Mouse (Mus musculus) hindbrain, embryonic 13.5 days (tissue): Measurements from ENCODE around the gene Cldn10. TPM values are rescaled to one million over a fixed set of nuclear protein-coding genes. Genes with fewer than 3 reads are reported as not detected.

ENCODE experiments used
- ATAC-seq: fragments of 200-750 bp; cut with Nextera tagmentation; 2 replicates; pipeline ENCODE4 v1.8.0; 2017; ENCODE audit warnings: moderate TSS enrichment; ENCODE audit not compliant: low FRiP score
- H3K27ac ChIP-seq: fragments of 300-500 bp; sonication (generic); 2 replicates; pipeline ENCODE4 v1.5.1; 2015; ENCODE audit warnings: inconsistent platforms, mild to moderate bottlenecking, moderate library complexity
- H3K27me3 ChIP-seq: fragments of 300-500 bp; sonication (generic); 2 replicates; pipeline ENCODE4 v1.6.1; 2015; ENCODE audit warnings: mild to moderate bottlenecking, inconsistent platforms
- H3K36me3 ChIP-seq: fragments of 300-500 bp; sonication (generic); 2 replicates; pipeline ENCODE4 v1.6.1; 2015; ENCODE audit warnings: mild to moderate bottlenecking, inconsistent platforms
- H3K4me1 ChIP-seq: fragments of 300-500 bp; sonication (generic); replicated peaks from 2 replicates; pipeline ENCODE4 v1.6.1; 2015; ENCODE audit warnings: inconsistent platforms
- H3K4me2 ChIP-seq: fragments of 300-500 bp; sonication (generic); 2 replicates; pipeline ENCODE4 v1.6.1; 2015; ENCODE audit warnings: inconsistent platforms, mild to moderate bottlenecking, moderate library complexity
- H3K4me3 ChIP-seq: fragments of 300-500 bp; sonication (generic); 2 replicates; pipeline ENCODE4 v1.5.1; 2015; ENCODE audit warnings: mild to moderate bottlenecking, inconsistent platforms
- H3K9ac ChIP-seq: fragments of 300-500 bp; sonication (generic); 2 replicates; pipeline ENCODE4 v1.6.1; 2015; ENCODE audit warnings: mild to moderate bottlenecking, inconsistent platforms
- H3K9me3 ChIP-seq: fragments of 300-500 bp; sonication (generic); 2 replicates; pipeline ENCODE4 v1.6.1; 2016; ENCODE audit warnings: inconsistent platforms
- WGBS: fragments of 180-500 bp; shearing (Covaris S2); methylation state at CpG from one replicate; pipeline ENCODE4 v1.1.7; 2015; 5-methylcytosine and 5-hydroxymethylcytosine counted together
- polyA plus RNA-seq: library from polyadenylated mRNA; unstranded; fragments of >200 nt; fragmentation: Nextera tagmentation; extraction: Ambion mirVana; gene quantifications from 2 replicates; pipeline ENCODE4 v1.2.1, GENCODE M21; 2015

Cldn10 gene
- polyA plus RNA-seq, 1 experiment from 2014 or later, result 1.5 TPM

DNA sequence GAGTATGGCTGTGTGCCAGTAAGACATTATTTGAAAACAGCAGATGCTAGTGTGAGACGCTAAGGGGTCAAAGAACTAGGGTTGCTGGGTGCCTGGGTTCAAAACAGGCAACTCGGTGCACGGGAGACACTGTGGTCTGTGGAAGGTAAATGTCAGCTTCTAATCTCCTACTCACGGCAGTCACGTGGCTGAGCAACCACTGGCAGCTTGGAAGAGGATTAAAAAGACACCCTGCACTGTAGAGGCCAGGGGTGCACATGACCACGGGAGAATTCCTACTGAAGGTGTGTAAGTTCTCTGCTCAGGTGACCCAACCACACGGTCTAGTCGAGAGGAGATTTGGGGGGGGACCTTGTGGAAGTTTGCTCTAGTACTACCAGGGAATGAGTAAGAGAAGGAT lies 119.9 kb downstream of the Cldn10 start:
- ATAC-seq, result no peak
- H3K9me3 ChIP-seq, result no peaks in the 10 kb centered on the region
- 84% methylated on average over 8 of the region's 8 CpGs for WGBS
- H3K36me3 ChIP-seq, result peaks cover 92% of the 10 kb centered on the region
- H3K4me1 ChIP-seq, result peaks cover 6% of the 10 kb centered on the region
- H3K4me3 ChIP-seq, result no peak overlapping the region
- H3K27ac ChIP-seq, result no peak overlapping the region
- no peak overlapping the region for H3K9ac ChIP-seq
- no peak overlapping the region for H3K4me2 ChIP-seq
- H3K27me3 ChIP-seq, result no peaks in the 10 kb centered on the region

DNA sequence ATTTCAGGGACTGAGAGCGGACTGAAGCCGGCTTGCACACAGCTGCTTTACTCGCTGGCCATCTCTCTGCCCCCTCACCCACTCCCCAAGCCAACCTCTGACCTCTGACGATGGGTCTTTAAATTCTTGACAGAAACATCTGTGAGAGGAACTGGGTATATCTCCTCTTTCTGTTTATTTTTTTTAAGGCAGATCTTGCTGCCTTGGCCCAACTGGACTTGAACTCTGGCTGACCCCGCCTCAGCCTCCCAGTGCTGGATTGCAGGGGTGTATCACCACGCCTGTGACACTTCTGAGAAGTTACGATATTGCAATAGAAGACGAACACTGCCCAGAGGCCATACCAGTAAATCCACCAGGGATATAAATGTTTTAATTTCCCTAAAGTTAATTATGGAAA lies 122.2 kb downstream of the Cldn10 start:
- Histone ChIP-seq H3K4me2 (no peak overlapping the region), H3K27me3 (no peaks in the 10 kb centered on the region), H3K9ac (no peak overlapping the region), H3K4me3 (no peak overlapping the region), H3K9me3 (no peaks in the 10 kb centered on the region), H3K36me3 (peaks cover 93% of the 10 kb centered on the region), H3K4me1 (no peaks in the 10 kb centered on the region), H3K27ac (no peak overlapping the region)
- ATAC-seq, result no peak
- 88% methylated on average over 8 of the region's 8 CpGs for WGBS

DNA sequence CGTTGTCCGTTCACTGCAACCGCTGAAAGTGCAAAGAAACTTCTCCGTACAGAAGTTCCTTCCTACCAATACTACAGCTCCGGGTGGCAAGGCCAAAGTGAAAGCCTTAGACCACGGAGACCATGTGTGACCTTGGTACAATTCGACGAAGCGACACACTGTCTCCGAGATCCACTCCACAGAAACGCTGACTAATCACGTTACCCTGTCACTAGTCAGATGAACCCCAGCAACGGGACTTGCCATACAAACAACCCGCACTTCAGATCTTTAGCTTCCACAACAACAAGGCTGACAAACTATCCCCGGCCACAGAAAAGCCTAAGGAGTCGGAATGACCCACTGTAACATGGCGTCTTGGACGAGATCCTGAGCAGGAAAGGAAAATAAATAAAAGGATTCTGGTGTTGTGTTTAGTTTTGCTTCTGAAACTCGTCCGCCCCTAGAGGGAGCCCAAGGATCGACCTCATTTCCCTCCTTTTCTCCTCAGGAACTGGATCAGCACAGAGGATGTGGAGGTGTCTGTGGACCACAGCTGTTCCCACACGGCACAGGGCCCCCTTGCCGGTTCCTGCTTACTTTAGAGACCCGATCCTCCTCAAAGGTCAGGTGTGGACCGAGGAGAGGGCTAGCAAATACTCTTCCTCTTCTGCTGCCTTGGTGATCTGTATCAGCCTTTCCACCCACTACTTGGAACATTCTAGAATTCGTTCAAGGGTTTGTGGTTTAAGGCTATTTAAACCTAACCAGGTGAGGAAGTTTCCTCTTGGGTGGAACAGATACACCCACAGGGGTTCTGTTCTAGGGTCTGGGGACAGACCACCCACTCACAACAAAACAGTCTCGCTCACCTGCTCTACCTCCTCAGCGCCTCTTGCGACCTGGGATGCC lies 122.9 kb downstream of the Cldn10 start:
- H3K4me1 ChIP-seq, result no peaks in the 10 kb centered on the region
- H3K27ac ChIP-seq, result no peak overlapping the region
- no peaks in the 10 kb centered on the region for H3K27me3 ChIP-seq
- no peak overlapping the region for H3K4me2 ChIP-seq
- H3K36me3 ChIP-seq, result peaks cover 94% of the 10 kb centered on the region
- no peak overlapping the region for H3K4me3 ChIP-seq
- ATAC-seq, result no peak
- WGBS, result 71% methylated on average over 29 of the region's 29 CpGs
- H3K9me3 ChIP-seq, result no peaks in the 10 kb centered on the region
- H3K9ac ChIP-seq, result no peak overlapping the region

DNA sequence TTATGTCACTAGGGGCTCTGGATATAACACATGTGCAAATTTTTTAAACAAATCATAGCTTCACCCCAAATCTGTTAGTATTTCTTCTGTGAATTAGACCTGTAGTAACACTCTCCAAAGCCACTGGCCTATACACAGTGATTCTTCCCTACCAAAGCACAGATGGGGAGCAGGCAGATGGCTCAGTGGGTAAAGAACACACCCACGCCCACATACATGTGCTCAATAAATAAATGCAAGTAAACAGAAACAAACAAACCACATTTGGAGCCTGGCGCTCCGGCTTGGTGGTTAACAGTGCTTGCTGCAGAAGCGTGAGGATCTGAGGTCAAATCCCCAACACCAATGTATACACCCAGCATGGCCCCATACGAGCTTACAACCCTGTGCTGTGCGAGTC lies 123.8 kb downstream of the Cldn10 start:
- H3K9me3 ChIP-seq, result no peaks in the 10 kb centered on the region
- no peak overlapping the region for H3K4me3 ChIP-seq
- H3K27me3 ChIP-seq, result no peaks in the 10 kb centered on the region
- H3K9ac ChIP-seq, result no peak overlapping the region
- WGBS, result 93% methylated on average over 6 of the region's 6 CpGs
- peak; percentile 14; the same call in 1 of the 2 replicates for ATAC-seq
- no peak overlapping the region for H3K27ac ChIP-seq
- no peak overlapping the region for H3K4me2 ChIP-seq
- no peaks in the 10 kb centered on the region for H3K4me1 ChIP-seq
- peaks cover 96% of the 10 kb centered on the region for H3K36me3 ChIP-seq

DNA sequence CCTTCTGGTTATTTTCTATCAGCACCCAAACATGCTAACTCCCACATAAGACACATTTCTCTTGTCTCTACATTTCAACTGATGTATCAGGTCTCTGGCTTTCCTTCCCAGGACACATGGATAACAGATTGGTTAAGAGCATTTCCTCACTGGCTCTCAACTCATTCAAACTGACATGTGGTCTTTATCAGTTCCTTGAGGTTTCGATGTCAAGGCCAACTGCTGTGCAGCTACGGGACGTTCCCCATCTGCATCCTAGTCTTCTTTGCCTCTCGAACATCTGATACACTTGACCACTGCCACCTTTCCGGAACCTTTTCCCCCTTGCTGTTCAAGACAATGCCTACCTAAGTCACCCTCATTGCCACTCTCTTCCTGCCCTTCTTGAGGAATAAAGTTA lies 125.9 kb downstream of the Cldn10 start:
- H3K36me3 ChIP-seq, result peaks cover 93% of the 10 kb centered on the region
- no peak overlapping the region for H3K27ac ChIP-seq
- no peak overlapping the region for H3K9ac ChIP-seq
- H3K9me3 ChIP-seq, result no peaks in the 10 kb centered on the region
- no peak overlapping the region for H3K4me3 ChIP-seq
- ATAC-seq, result no peak
- no peaks in the 10 kb centered on the region for H3K27me3 ChIP-seq
- no peaks in the 10 kb centered on the region for H3K4me1 ChIP-seq
- H3K4me2 ChIP-seq, result no peak overlapping the region
- 85% methylated on average over 5 of the region's 5 CpGs for WGBS

DNA sequence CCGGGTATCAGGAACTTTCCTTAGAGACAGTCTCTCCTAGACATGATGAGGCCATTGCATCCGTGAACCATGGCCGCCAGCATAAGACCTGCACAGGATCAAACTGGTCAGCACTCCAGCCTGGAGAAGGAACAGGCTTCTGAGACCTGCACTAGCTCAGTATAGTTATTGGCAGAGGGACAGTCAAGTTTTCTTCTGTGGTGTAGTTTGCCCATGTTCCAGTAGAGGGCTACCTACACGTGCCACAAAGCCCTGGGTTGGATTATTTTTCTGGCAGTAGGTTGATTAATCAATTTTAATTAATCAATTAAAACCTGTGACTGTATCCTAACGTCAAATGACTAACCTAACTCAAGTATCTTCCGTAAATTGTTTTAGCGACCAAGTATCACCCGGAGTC lies 131.3 kb downstream of the Cldn10 start:
- H3K36me3 ChIP-seq, result peaks cover 45% of the 10 kb centered on the region
- 72% methylated on average over 8 of the region's 8 CpGs for WGBS
- H3K9ac ChIP-seq, result no peak overlapping the region
- ATAC-seq, result no peak
- peaks cover 38% of the 10 kb centered on the region for H3K4me1 ChIP-seq
- H3K27me3 ChIP-seq, result no peaks in the 10 kb centered on the region
- H3K4me2 ChIP-seq, result no peak overlapping the region
- no peak overlapping the region for H3K4me3 ChIP-seq
- H3K27ac ChIP-seq, result no peak overlapping the region
- H3K9me3 ChIP-seq, result no peaks in the 10 kb centered on the region

DNA sequence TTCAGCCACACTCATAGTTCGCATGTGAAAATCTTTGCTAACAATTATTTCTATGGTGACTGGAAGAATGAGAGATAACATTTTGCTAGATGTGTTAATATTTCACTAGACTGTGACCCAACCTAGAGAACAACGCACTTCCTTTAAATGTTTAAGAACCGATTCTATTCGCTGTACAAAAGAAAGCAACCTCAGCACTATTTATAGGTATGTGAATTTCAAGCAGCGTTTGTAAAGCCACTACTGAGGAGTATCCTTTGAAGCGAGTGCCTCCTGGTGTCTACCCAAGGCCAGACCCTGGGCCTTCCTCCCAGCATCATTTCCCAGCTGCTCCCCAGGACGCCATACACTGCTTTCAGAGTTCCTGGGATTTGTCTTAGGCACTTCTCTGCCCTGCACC lies 132.9 kb downstream of the Cldn10 start:
- WGBS, result 63% methylated on average over 7 of the region's 7 CpGs
- H3K4me2 ChIP-seq, result peak overlapping the region; percentile 96
- H3K9ac ChIP-seq, result 0 out of 2 replicates have a peak overlapping the region, but pooled peaks have one; percentile 31
- no peak overlapping the region for H3K27ac ChIP-seq
- no peaks in the 10 kb centered on the region for H3K27me3 ChIP-seq
- no peak for ATAC-seq
- H3K36me3 ChIP-seq, result peaks cover 30% of the 10 kb centered on the region
- peaks cover 46% of the 10 kb centered on the region for H3K4me1 ChIP-seq
- 0 out of 2 replicates have a peak overlapping the region, but pooled peaks have one; percentile 75 for H3K4me3 ChIP-seq
- no peaks in the 10 kb centered on the region for H3K9me3 ChIP-seq

DNA sequence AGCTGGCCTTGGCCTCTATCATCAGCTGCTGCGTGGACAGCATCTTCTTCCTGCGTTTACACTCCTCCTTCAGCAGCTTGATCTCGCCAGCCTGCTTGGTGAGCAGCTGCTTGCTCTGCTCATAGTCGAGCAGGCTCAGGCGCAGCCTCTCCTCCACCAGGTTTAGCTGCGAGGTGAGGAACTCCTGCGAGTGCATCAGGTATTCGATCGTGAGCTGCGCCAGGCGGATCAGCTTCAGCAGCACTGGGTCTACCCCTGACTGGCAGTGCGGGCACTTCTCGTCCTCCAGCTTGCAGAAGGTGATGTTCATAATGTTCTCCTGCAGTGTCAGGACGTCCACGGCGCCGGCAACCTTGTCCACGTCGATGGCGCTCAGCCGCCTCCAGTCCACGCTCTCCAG lies 134.5 kb downstream of the Cldn10 start:
- Histone ChIP-seq H3K27me3 (no peaks in the 10 kb centered on the region), H3K4me3 (peak overlapping the region; percentile 75), H3K9me3 (no peaks in the 10 kb centered on the region), H3K27ac (no peak overlapping the region), H3K4me2 (peak overlapping the region; percentile 96), H3K9ac (peak overlapping the region; percentile 79), H3K36me3 (peaks cover 17% of the 10 kb centered on the region), H3K4me1 (peaks cover 51% of the 10 kb centered on the region)
- no peak for ATAC-seq
- WGBS, result 20% methylated on average over 22 of the region's 22 CpGs

DNA sequence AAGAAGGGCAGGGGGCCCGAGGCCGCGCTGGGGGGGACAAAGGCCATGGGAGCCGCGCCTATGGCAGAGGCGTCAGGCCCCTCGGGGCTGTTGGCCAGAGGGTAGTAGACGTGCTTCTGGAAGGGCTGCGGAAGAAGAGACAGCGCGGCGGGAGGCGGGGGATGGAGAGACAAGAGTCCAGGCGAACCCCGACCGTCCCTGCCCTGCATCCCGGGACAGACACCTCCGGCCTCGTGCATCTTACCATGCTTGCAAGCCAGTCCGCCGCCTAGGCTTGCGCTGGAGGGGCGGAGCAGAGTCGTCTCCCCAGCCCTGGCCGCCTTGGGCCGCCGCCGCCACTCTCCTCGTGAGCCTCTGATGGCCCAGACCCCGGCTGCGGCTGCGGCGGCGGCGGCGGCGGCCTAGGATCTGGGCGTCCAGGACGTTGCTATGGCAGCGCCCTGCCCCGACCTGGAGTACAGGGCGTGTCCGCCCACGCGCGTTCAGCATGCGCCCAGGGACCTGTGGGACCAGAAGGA lies 135.0 kb downstream of the Cldn10 start:
- whole genome bisulfite sequencing, result under 1% methylated on average over 47 of the region's 47 CpGs
- no peak overlapping the region for H3K27ac ChIP-seq
- H3K27me3 ChIP-seq, result no peaks in the 10 kb centered on the region
- peak; percentile 23 for ATAC-seq
- peaks cover 51% of the 10 kb centered on the region for H3K4me1 ChIP-seq
- H3K36me3 ChIP-seq, result peaks cover 12% of the 10 kb centered on the region
- H3K4me3 ChIP-seq, result peak overlapping the region; percentile 75
- H3K4me2 ChIP-seq, result peak overlapping the region; percentile 96
- H3K9me3 ChIP-seq, result no peaks in the 10 kb centered on the region
- peak overlapping the region; percentile 79 for H3K9ac ChIP-seq

Other genes with a start within 250 kb of the Cldn10 start
- gene Abcc4, start 81.7 kb upstream of the Cldn10 start, polyA plus RNA-seq, result 1.9 and 2.0 TPM in 2 replicates
- gene Dzip1, start 137.6 kb downstream of the Cldn10 start, polyA plus RNA-seq, result 56.3 and 57.0 TPM in 2 replicates
- gene Dnajc3, start 150.1 kb downstream of the Cldn10 start, polyA plus RNA-seq, result 20.3 and 21.5 TPM in 2 replicates